ENCODE assay signal across 32 mouse cellular contexts in the genomic region with DNA sequence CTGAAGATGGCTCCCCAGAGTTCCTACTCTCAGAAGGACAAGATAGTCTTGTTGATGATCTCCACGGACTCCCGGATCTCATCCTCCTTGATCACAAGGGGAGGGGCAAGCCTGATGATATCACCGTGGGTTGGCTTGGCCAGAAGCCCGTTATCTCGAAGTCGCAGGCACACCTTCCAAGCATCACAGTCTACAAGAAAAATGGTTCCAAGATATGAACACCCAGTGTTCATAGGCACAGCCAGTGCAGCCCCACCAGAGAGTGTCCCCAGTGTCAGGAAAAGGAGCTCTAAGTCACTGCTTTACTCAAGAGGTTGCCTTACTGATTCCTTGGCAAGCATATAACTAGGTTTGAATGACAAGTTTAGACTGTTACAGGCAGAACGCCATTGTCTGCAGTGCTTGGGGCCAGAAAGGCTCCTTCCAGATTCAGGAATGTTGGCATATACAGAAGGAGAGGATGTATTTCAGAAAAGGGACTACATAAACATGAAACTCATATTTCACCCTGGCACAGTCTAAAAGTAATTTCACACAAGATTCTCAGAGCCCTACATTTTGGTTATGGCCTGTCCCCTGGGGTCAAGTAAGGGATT. TPM values are rescaled to one million over a fixed set of nuclear protein-coding genes. Genes with fewer than 3 reads are reported as not detected.
DNase-seq lines count a peak whose midpoint lies in the region; ATAC-seq lines count a peak whose summit lies in the region.
"Had no signal": no experiment of that assay in that cellular context is flagged by ENCODE, and none has a peak within 500 bp of the region (broad histone marks: within the 10 kb centered on the region; RNA-seq: fewer than 3 reads in every experiment).

No protein-coding gene starts in this region.

- H3K27ac ChIP-seq in liver, embryonic 13.5 days = peak overlapping the region; percentile 34; the same call in 1 of the 2 replicates
- H3K27ac ChIP-seq in intestine, embryonic 16.5 days (ENCODE audit: low read length) = no peak overlapping the region
- H3K27ac ChIP-seq: forebrain, embryonic 15.5 days; heart, embryonic 10.5 days; intestine, embryonic 15.5 days; limb, embryonic 12.5 days; lung, embryonic 15.5 days; macrophage; midbrain, embryonic 12.5 days; neural tube, embryonic 15.5 days; stomach, postnatal 0 days had no signal

- no peaks in the 10 kb centered on the region for H3K27me3 ChIP-seq in liver, embryonic 13.5 days
- no peaks in the 10 kb centered on the region for H3K27me3 ChIP-seq in intestine, embryonic 16.5 days (replicated peaks; ENCODE audit: control insufficient read depth, insufficient read depth, low read length)
- H3K27me3 ChIP-seq: CH12.LX; forebrain, embryonic 15.5 days; intestine, embryonic 15.5 days; limb, embryonic 12.5 days; lung, embryonic 15.5 days; midbrain, embryonic 12.5 days; neural tube, embryonic 15.5 days had no signal

- peaks cover 62% of the 10 kb centered on the region for H3K36me3 ChIP-seq in liver, embryonic 13.5 days
- peaks cover 23% of the 10 kb centered on the region for H3K36me3 ChIP-seq in intestine, embryonic 16.5 days (ENCODE audit: control insufficient read depth, insufficient read depth, low read length)

- 0 out of 2 replicates have a peak overlapping the region, but pooled peaks have one; percentile 34 for H3K9ac ChIP-seq in liver, embryonic 13.5 days
- H3K9ac ChIP-seq in intestine, embryonic 16.5 days (ENCODE audit: low read depth, low read length) = no peak overlapping the region
- H3K9ac ChIP-seq: forebrain, embryonic 15.5 days; intestine, embryonic 15.5 days; limb, embryonic 12.5 days; lung, embryonic 15.5 days; midbrain, embryonic 12.5 days; neural tube, embryonic 15.5 days had no signal

- peak; percentile 49; the same call in 1 of the 2 replicates for ATAC-seq in erythroid progenitor cell, adult 5-6 weeks (replicated peaks; ENCODE audit: low FRiP score, poor library complexity, severe bottlenecking)
- ATAC-seq in liver, embryonic 13.5 days (ENCODE audit: low read depth) = peak; percentile 90
- ATAC-seq in megakaryocyte-erythroid progenitor cell, adult 5-6 weeks (replicated peaks; ENCODE audit: low FRiP score, low TSS enrichment, poor library complexity, severe bottlenecking) = peak; percentile 77
- ATAC-seq in granulocyte monocyte progenitor cell, adult 5-6 weeks (replicated peaks; ENCODE audit: poor library complexity, severe bottlenecking) = no peak
- ATAC-seq in intestine, embryonic 16.5 days = no peak
- ATAC-seq: forebrain, embryonic 15.5 days; hindbrain, embryonic 16.5 days; intestine, embryonic 15.5 days had no signal

- H3K4me2 ChIP-seq in liver, embryonic 13.5 days = no peak overlapping the region
- H3K4me2 ChIP-seq in intestine, embryonic 16.5 days (ENCODE audit: low read depth, low read length) = no peak overlapping the region
- H3K4me2 ChIP-seq: forebrain, embryonic 15.5 days; intestine, embryonic 15.5 days; limb, embryonic 12.5 days; lung, embryonic 15.5 days; midbrain, embryonic 12.5 days; neural tube, embryonic 15.5 days had no signal

- H3K4me1 ChIP-seq in liver, embryonic 13.5 days (replicated peaks) = peaks cover 20% of the 10 kb centered on the region
- H3K4me1 ChIP-seq in intestine, embryonic 16.5 days (ENCODE audit: control insufficient read depth, insufficient read depth, low read length) = no peaks in the 10 kb centered on the region; the same call in 1 of the 2 replicates
- H3K4me1 ChIP-seq: intestine, embryonic 15.5 days; midbrain, embryonic 12.5 days had no signal

- H3K9me3 ChIP-seq in liver, embryonic 13.5 days (replicated peaks) = no peaks in the 10 kb centered on the region
- no peaks in the 10 kb centered on the region for H3K9me3 ChIP-seq in intestine, embryonic 16.5 days (ENCODE audit: control insufficient read depth, low read length)
- H3K9me3 ChIP-seq: forebrain, embryonic 15.5 days; G1E; heart, embryonic 10.5 days; intestine, embryonic 15.5 days; limb, embryonic 12.5 days; lung, embryonic 15.5 days; midbrain, embryonic 12.5 days; neural tube, embryonic 15.5 days had no signal

- peak; percentile 9 for DNase-seq in thymus, postnatal 14 days
- no peak for DNase-seq in thymus, postnatal 36 days
- DNase-seq in liver, embryonic 13.5 days = peak; percentile 50
- no peak for DNase-seq in frontal cortex, postnatal 36 days (ENCODE audit: low spot score in 2 of 2)
- DNase-seq: adrenal gland, adult 2 months; B cell, adult 2 months; cerebellum, adult 2 months; kidney, adult 9 months; kidney, postnatal 14 days; right cerebral cortex, adult 18-20 months had no signal

- WGBS in liver, embryonic 13.5 days (ENCODE audit: insufficient replicate concordance) = 39% methylated on average over 7 of the region's 7 CpGs
- 73% methylated on average over 7 of the region's 7 CpGs for WGBS in intestine, embryonic 16.5 days

- no peak overlapping the region for H3K4me3 ChIP-seq in liver, embryonic 13.5 days (replicated peaks)
- no peak overlapping the region for H3K4me3 ChIP-seq in intestine, embryonic 16.5 days (ENCODE audit: low read length)
- H3K4me3 ChIP-seq: forebrain, embryonic 15.5 days; heart, embryonic 10.5 days; intestine, embryonic 15.5 days; limb, embryonic 12.5 days; lung, embryonic 15.5 days; midbrain, embryonic 12.5 days; neural tube, embryonic 15.5 days had no signal

RNA-seq across cellular contexts. Expression of a gene that starts 18.0 kb away (rescaled TPM):
- 20.9 and 22.2 TPM in 2 replicates for total RNA-seq in erythroid progenitor cell, adult 5-6 weeks (2015; ENCODE audit: low replicate concordance)
- 18.5 and 23.5 TPM in 2 replicates for total RNA-seq in erythroid progenitor cell, adult 5-6 weeks (2017; ENCODE audit: low replicate concordance)
- polyA plus RNA-seq in liver, embryonic 13.5 days (2015; fragmentation: Nextera tagmentation; extraction: Ambion mirVana) = 86.1 and 99.6 TPM in 2 replicates
- 147 and 193 TPM in 2 replicates for total RNA-seq in megakaryocyte-erythroid progenitor cell, adult 5-6 weeks (2014; fragmentation: Nextera tagmentation)
- total RNA-seq in megakaryocyte-erythroid progenitor cell, adult 5-6 weeks (2017) = 236 and 240 TPM in 2 replicates
- 85.2 and 105 TPM in 2 replicates for total RNA-seq in granulocyte monocyte progenitor cell, adult 5-6 weeks (2014; fragmentation: Nextera tagmentation)
- total RNA-seq in granulocyte monocyte progenitor cell, adult 5-6 weeks (2017) = 97.3 and 99.4 TPM in 2 replicates
- polyA plus RNA-seq in intestine, embryonic 16.5 days (2015; fragmentation: Nextera tagmentation; extraction: Ambion mirVana) = 1,956 and 2,187 TPM in 2 replicates

RNA-seq across cellular contexts. Expression of a gene that starts 41.2 kb away (rescaled TPM):
- not detected in 2 replicates for total RNA-seq in erythroid progenitor cell, adult 5-6 weeks (2015; ENCODE audit: low replicate concordance)
- not detected in 2 replicates for total RNA-seq in erythroid progenitor cell, adult 5-6 weeks (2017; ENCODE audit: low replicate concordance)
- polyA plus RNA-seq in liver, embryonic 13.5 days (2015; fragmentation: Nextera tagmentation; extraction: Ambion mirVana) = not detected in 2 replicates
- total RNA-seq in megakaryocyte-erythroid progenitor cell, adult 5-6 weeks (2014; fragmentation: Nextera tagmentation) = not detected in 2 replicates
- total RNA-seq in megakaryocyte-erythroid progenitor cell, adult 5-6 weeks (2017) = 0.38 TPM in 1 of 2 replicates, not detected in the other
- total RNA-seq in granulocyte monocyte progenitor cell, adult 5-6 weeks (2014; fragmentation: Nextera tagmentation) = not detected in 2 replicates
- total RNA-seq in granulocyte monocyte progenitor cell, adult 5-6 weeks (2017) = not detected in 2 replicates
- polyA plus RNA-seq in intestine, embryonic 16.5 days (2015; fragmentation: Nextera tagmentation; extraction: Ambion mirVana) = 0.59 and 0.70 TPM in 2 replicates
- total RNA-seq: adrenal gland, adult 2 months; adrenal gland, postnatal 4 days; hematopoietic stem cell, adult 5-6 weeks; layer of hippocampus, adult 18-20 months; left cerebral cortex, postnatal 10 days had no signal
- polyA plus RNA-seq: adrenal gland, adult 2 months; cerebellum, adult 2 months; embryonic facial prominence, embryonic 11.5 days; G1E; heart, embryonic 10.5 days; heart, embryonic 16.5 days; limb, embryonic 12.5 days; lung, embryonic 15.5 days; macrophage; stomach, postnatal 0 days had no signal

RNA-seq across cellular contexts. Expression of a gene that starts 52.2 kb away (rescaled TPM):
- 1.7 and 2.5 TPM in 2 replicates for total RNA-seq in erythroid progenitor cell, adult 5-6 weeks (2015; ENCODE audit: low replicate concordance)
- total RNA-seq in erythroid progenitor cell, adult 5-6 weeks (2017; ENCODE audit: low replicate concordance) = 1.8 and 3.6 TPM in 2 replicates
- 8.0 and 8.3 TPM in 2 replicates for polyA plus RNA-seq in liver, embryonic 13.5 days (2015; fragmentation: Nextera tagmentation; extraction: Ambion mirVana)
- total RNA-seq in megakaryocyte-erythroid progenitor cell, adult 5-6 weeks (2014; fragmentation: Nextera tagmentation) = 15.0 and 18.9 TPM in 2 replicates
- total RNA-seq in megakaryocyte-erythroid progenitor cell, adult 5-6 weeks (2017) = 12.3 and 19.4 TPM in 2 replicates
- 11.5 and 13.8 TPM in 2 replicates for total RNA-seq in granulocyte monocyte progenitor cell, adult 5-6 weeks (2014; fragmentation: Nextera tagmentation)
- 7.3 and 9.3 TPM in 2 replicates for total RNA-seq in granulocyte monocyte progenitor cell, adult 5-6 weeks (2017)
- 47.8 and 54.7 TPM in 2 replicates for polyA plus RNA-seq in intestine, embryonic 16.5 days (2015; fragmentation: Nextera tagmentation; extraction: Ambion mirVana)

Comparison
In these comparisons a context has a peak if more than half of its experiments do, and no peak if none do; other contexts are left out.
1. DNase-seq: peak in thymus, postnatal 14 days (single experiment) and liver, embryonic 13.5 days (single experiment); none in thymus, postnatal 36 days (0 of 2) and frontal cortex, postnatal 36 days (0 of 2).
2. ATAC-seq: peak in erythroid progenitor cell, adult 5-6 weeks (single experiment), liver, embryonic 13.5 days (single experiment) and megakaryocyte-erythroid progenitor cell, adult 5-6 weeks (single experiment); none in granulocyte monocyte progenitor cell, adult 5-6 weeks (single experiment) and intestine, embryonic 16.5 days (single experiment).